Mouse (Mus musculus) adrenal gland, adult 2 months (tissue): Measurements from ENCODE around the gene Vps37c. TPM values are rescaled to one million over a fixed set of nuclear protein-coding genes. Genes with fewer than 3 reads are reported as not detected.
A peak's percentile ranks its signal among the peaks of the same experiment; 100 is the strongest.

Source experiments
- DNase-seq: peaks from one replicate; pipeline ENCODE4 v3.0.0; 2021
- polyA plus RNA-seq: library from polyadenylated mRNA; depleted of rRNA; stranded (reverse); fragments of >200 nt; gene quantifications from 2 replicates; pipeline ENCODE4 v1.2.3, GENCODE M21; 2012
- total RNA-seq, 2 experiments: library from RNA; stranded (reverse); gene quantifications; 2 replicates each; pipeline ENCODE4 v1.2.3; 2021

Gene Vps37c
- total and polyA plus RNA-seq, 3 experiments: 22.1 to 65.5 (median 23.3) TPM

GRCm38 (mm10) chr19:10740641-10741440, 52.3 kb downstream of the Vps37c start:
- DNase-seq: peak; percentile 29

- no peak for DNase-seq
These were observed 53.6 kb downstream of the Vps37c start for GRCm38 (mm10) chr19:10742145-10742544.

DNA sequence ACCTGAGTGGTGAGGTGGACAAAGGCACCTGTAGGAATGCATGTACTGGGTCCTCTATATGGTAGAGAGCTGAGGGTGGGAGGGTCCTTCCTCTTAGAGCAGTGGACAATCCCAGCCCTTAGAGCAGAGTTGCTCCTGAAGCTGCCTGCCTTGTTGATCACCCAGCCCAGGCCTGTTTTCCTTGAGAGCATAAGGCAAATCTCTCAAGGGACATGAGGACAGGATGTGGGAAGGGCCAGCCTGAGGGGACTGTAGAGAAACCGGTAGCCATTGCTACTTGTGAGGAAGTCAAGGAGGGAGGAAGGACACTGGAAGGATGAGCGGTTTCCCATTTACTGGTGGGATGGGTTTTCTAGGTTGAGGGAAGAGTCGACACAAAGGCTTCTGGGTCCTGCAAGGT, 54.0 kb downstream of the Vps37c start:
- no peak for DNase-seq

DNA sequence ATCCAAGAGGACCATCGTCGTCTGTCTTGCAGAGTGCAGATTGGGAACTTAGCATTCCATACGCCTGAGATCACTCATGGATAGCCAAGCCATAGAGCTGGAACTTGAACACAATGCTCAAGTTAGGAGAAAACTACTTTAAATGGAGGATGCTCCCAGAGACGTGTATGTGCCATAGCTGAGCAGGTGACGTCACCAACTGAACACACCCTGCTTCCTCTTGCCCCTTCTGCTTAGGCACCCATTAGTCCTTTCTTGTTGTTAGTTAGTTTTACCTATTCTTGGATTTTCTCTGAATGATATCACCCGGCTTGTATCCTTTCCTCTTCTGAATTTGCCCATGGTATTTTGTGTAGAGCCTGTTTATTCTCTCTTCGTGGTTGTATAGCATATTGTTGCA, 58.6 kb downstream of the Vps37c start:
- no peak for DNase-seq

DNA sequence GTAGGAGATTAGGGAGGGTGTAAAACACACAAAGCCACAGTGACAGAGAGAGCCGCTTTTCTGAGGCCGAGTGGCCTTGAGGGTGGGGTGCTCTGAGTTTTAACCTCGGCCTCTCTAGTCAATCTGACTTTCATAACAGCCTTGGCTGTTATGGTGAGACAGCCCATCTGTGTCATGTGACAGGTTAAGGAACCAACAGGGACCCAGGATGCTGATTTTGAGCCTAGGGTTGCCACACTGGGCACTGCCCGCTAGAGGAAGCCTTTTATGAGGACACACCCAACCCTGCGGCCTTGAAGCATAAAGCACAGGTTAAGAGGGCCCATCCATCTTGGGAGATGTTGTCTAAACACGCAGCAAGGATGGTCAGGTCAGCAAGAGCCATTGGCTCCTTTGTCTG, 59.2 kb downstream of the Vps37c start:
- DNase-seq: peak; percentile 13

- DNase-seq: no peak
These were observed 60.0 kb downstream of the Vps37c start for GRCm38 (mm10) chr19:10748401-10749102.

DNA sequence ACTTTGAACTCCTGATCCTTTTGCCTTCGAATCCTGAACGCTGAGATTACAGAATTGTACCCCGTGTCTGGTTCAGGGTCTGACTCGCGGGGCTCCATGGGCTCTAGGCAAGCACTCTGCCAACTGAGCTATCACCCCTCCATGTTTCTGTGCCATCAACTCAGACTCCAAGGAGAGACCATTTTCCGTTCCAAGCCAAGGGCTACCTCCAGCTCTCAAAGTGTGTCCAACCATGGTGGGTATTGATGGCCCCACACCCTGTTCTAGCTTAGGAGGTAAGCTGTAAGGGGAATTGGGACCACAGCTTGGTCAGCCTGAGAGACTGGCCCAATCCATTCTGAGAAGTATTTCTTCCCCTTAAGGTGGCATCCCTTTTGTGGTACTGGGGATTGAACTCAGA, 60.8 kb downstream of the Vps37c start:
- DNase-seq: no peak

GRCm38 (mm10) chr19:10750161-10750560, 61.6 kb downstream of the Vps37c start:
- no peak for DNase-seq

GRCm38 (mm10) chr19:10751607-10752006, 63.1 kb downstream of the Vps37c start:
- no peak for DNase-seq

DNA sequence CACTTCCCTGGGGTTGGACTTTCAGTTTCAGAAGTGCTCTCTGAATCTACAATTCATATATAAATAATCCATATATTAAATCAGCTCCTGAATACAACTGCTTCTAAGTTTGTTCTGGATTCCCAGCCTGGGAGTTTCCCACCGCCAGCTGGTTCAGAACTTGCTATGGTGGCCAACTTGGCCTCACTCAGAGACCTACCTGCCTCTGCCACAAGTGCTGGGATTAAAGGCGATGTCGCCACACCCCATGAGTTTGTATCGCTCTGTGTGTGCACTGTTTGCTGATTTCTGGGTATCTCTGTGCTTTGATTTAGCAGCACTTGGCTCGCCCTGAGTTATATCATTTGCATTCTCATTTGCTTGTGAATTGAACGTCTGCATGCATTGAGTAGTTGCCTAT, 63.6 kb downstream of the Vps37c start:
- DNase-seq: no peak

DNA sequence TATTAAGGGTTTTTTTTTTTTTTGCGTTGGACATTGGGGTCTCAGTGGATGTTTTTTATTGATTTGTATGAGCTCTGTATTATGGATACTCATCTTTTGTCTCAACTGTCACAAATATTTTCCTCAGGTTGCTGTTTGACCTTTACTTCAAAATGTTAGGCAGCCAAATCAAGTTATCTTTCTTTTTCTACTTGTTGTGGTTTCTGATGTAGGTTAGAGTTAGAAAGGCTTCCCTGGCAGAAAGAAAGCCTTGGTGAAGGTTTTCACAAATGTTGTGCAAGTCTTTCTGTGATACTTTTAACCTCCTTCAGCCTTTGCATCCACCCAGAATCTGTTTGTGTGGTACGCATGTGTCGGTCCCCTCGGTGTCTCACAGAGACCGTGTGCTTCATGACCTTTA, 64.1 kb downstream of the Vps37c start:
- DNase-seq: no peak

DNA sequence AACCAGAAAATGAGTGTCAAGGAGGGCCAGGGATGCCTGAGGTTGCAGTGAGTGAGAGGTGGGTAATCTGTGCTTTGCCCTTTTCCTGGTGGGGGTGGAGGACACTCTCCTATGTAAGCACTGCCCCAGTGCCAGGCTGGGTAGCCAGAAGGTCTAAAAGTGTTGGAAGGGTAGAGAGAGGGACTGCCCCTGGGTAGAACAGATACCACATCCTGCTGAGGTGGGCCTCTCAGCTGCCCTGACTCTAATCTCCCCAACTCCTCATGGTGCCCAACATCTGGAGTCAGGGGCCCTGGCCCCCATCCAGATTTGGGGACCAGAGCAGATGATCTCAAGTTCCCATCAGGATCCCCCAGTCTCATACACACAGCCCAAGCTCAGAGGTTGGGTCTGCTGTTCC, 68.6 kb downstream of the Vps37c start:
- no peak for DNase-seq

DNA sequence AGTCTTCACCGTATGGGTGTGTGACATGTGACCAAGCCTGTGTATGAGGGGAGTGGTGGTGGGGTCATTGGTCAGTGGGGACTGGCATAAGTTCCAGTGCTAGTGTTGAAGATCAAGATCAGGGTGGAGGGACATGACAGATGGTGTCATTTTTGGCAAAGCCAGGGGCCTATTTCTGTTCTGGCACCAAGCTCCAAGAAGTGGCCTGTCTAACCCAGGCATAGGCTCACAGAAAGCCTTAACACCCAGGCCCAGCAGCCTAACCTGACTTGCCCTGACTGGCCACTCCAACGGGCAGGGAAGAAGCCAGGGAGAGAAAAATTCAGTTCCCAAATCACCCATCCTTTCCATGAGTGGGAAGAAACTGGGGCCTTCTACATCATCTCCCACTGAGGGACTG, 69.0 kb downstream of the Vps37c start:
- no peak for DNase-seq

DNA sequence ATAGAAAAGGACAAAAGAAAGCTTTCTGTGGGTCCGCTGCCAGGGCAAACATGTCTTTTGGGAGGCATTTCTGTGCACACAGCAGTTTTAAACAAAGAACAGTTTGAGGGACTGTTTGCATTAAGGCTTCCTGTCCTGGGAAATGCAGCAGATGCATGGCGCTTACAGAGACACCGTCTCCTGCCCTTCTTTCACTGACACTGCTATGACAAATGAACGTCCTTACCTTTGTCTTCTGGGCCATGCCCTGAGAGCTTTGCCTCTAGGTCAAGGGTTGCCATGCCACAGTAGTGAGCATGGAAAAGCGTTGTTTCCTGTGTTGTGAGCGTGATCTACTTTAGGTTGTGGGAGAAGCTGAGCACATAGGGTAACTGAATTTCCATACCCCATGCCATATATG, 70.2 kb downstream of the Vps37c start:
- no peak for DNase-seq

DNA sequence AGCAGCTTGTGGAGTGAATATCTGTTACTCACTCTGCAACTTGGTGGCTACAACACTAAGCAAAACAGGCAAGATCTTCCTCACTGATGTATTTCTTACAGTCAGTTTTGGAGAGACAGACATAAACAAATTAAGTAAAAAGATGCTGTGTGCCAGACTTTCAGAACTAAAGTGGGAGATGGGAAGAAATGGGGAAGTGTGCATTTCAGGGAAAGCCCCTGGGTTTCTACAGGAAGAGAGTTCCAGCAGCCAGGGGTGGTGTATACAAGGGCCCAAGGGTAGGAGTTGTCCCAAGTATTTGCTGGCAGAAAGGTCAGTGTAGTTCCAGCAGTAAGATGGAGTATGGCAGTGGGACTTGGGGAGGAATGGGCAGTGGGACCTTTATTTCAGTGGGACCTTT, 71.0 kb downstream of the Vps37c start:
- DNase-seq: no peak

GRCm38 (mm10) chr19:10759983-10760831, 71.7 kb downstream of the Vps37c start:
- no peak for DNase-seq

DNA sequence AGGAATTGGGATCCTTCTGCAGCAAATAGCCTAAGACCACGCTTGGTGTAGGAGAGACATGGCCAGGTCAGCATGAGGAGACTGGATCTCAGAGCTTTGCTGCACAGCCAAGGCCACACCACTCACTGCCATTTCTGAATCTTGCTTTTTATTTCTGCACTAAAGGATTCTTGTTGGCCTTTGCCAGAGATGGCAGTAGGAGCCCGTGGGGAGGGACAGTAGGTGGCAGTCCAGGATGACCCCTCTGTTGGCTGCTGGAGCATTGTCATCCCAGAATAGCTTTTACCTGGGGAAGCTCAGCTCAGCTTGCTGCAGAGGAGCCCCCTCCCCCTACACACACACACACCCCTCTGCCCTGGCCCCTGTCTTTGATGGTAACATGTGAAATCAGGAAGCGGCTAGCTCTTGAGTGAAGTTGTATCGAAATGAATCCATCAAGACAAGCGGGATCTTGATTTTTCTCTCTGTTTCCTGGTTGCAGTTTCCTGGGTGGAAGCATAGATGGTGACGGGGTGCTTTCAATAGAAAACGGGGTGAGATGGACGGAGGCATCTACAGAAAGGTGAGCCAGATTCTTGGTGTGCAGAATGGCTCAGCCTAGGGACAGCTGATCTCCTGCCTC, 73.4 kb downstream of the Vps37c start:
- no peak for DNase-seq

DNA sequence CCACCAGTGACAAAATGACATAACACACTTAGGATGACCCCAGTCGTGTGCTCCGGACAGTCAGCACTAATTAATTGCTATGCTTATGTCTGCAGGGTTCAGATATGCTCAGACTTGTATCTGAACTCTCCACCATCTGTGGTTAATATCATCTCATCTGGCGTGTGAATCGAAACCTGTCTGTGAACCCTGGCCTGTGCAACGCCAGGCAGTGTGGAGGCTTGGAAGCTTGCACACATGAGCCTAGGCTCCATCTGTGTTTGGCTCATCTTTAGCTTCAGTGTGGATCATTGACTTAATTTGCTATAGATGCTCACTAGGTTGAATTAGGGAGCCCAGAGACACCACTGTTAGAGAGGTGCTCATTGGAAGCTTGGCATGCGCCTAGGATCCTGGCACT, 73.9 kb downstream of the Vps37c start:
- DNase-seq: no peak

GRCm38 (mm10) chr19:10763381-10764031, 75.0 kb downstream of the Vps37c start:
- no peak for DNase-seq
